Mouse (Mus musculus): ENCODE data around the gene Spryd3. TPM values are rescaled to one million over a fixed set of nuclear protein-coding genes. Genes with fewer than 3 reads are reported as not detected.

The Spryd3 gene
- 20.9 and 28.1 TPM in 2 replicates for polyA plus RNA-seq (2014; fragmentation: Nextera tagmentation; extraction: Ambion mirVana)

DNA sequence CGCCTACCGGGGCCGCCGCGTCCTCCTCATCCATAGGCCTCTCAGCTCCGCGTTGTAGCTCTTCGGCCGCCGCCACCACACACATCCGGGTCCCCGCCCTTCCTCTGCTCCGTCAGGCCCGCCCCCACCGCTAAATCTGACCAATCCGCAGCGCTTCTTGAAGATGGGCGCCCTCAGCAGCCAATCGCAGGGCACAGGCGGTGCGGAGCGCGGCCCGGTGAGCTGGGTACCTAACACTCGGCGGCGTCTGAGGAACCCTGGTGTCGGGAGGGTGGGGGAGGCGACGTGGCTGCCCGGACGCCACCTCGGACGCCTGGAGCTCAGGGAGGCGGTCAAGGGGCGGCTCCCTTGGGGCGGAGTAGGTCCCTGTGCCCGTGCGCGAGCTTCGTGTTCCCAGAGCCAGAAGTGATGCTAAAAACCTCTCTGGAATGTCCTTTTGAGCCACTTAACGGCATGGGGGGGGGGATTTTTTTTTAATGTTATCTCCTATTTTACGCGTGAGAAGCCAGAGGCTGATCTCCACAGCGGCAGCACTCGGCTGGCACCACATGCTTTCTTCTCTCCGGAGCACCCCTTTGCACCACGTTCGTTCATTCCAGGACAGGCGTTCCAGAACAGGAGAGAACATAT, at the start of gene Spryd3:
Spryd3 (minus strand) TSS at position 106 of the 630 bp plus-strand sequence.
- DNase-seq (ENCODE audit: low spot score): peak; percentile 97
- Histone ChIP-seq H3K4me1 (ENCODE audit: control insufficient read depth, insufficient read depth, low read length) (peaks cover 13% of the 10 kb centered on the region), H3K9me3 (replicated peaks; ENCODE audit: control insufficient read depth, low read length) (no peaks in the 10 kb centered on the region), H3K27me3 (replicated peaks; ENCODE audit: control insufficient read depth, insufficient read depth, low read length) (no peaks in the 10 kb centered on the region), H3K4me3 (ENCODE audit: low read depth, low read length) (peak within 1 kb of the TSS; percentile 77), H3K4me2 (ENCODE audit: low read length) (peak within 1 kb of the TSS; percentile 79), H3K9ac (ENCODE audit: low read length) (peak within 1 kb of the TSS; percentile 90), H3K36me3 (ENCODE audit: control insufficient read depth, insufficient read depth, low read length) (peaks cover 22% of the 10 kb centered on the region), H3K27ac (ENCODE audit: low read depth, low read length) (peak within 1 kb of the TSS; percentile 75)
- 1% methylated on average over 50 of the region's 50 CpGs for WGBS
- peak; percentile 100 for ATAC-seq

DNA sequence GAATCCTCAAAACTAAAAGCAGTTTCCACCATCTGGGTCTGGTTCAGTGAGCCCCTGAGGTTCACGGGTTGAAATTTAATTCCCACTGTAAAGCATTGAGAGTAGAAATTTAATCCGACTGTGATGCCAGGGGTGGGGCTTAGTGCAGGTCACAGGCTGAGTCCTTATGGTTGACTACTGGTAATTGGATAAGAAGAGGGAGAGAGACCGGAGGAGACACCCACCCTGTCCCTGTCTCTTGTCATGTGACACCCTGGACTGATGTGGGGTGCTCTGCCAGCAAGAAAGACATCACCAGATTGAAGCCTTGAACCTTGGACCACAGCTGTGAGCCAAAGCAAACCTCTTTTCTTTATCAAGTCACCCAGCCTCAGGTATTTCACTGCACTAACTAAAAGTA, 47.0 kb upstream of the Spryd3 start:
- no peaks in the 10 kb centered on the region for H3K4me1 ChIP-seq (ENCODE audit: control insufficient read depth, insufficient read depth, low read length)
- ATAC-seq: no peak
- peaks cover 11% of the 10 kb centered on the region for H3K36me3 ChIP-seq (ENCODE audit: control insufficient read depth, insufficient read depth, low read length)
- no peak overlapping the region for H3K4me2 ChIP-seq (ENCODE audit: low read length)
- DNase-seq (ENCODE audit: low spot score): no peak
- no peaks in the 10 kb centered on the region for H3K9me3 ChIP-seq (replicated peaks; ENCODE audit: control insufficient read depth, low read length)
- 83% methylated on average over 3 of the region's 3 CpGs for WGBS
- H3K9ac ChIP-seq (ENCODE audit: low read length): no peak overlapping the region
- no peak overlapping the region for H3K4me3 ChIP-seq (ENCODE audit: low read depth, low read length)
- H3K27me3 ChIP-seq (replicated peaks; ENCODE audit: control insufficient read depth, insufficient read depth, low read length): no peaks in the 10 kb centered on the region
- H3K27ac ChIP-seq (ENCODE audit: low read depth, low read length): no peak overlapping the region

DNA sequence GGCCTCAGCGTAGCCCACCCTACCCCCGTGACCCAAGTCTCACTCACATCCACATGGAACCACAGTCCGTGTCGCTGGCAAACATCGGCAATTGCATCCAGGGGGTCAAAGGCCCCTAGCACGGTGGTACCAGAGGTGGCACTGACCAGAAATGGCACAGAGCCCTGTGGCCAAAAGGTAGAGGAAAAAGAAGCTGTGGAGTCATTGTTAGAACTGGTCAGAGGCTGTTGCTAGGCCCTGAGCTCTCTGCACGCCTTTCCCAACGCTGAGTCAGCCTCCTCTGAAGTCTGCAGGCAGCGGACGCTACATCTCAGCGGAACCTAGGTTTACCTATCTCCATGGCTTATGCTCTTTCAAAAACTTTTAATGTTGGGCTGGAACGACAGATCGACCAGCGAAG, 43.9 kb upstream of the Spryd3 start:
- Histone ChIP-seq H3K27me3 (replicated peaks; ENCODE audit: control insufficient read depth, insufficient read depth, low read length) (no peaks in the 10 kb centered on the region), H3K9me3 (replicated peaks; ENCODE audit: control insufficient read depth, low read length) (no peaks in the 10 kb centered on the region), H3K9ac (ENCODE audit: low read length) (no peak overlapping the region), H3K4me2 (ENCODE audit: low read length) (no peak overlapping the region), H3K36me3 (ENCODE audit: control insufficient read depth, insufficient read depth, low read length) (0 out of 2 replicates have a peak, but pooled peaks cover 3% of the 10 kb centered on the region), H3K27ac (ENCODE audit: low read depth, low read length) (no peak overlapping the region), H3K4me1 (ENCODE audit: control insufficient read depth, insufficient read depth, low read length) (no peaks in the 10 kb centered on the region), H3K4me3 (ENCODE audit: low read depth, low read length) (no peak overlapping the region)
- no peak for ATAC-seq
- no peak for DNase-seq (ENCODE audit: low spot score)
- WGBS: 91% methylated on average over 14 of the region's 14 CpGs

DNA sequence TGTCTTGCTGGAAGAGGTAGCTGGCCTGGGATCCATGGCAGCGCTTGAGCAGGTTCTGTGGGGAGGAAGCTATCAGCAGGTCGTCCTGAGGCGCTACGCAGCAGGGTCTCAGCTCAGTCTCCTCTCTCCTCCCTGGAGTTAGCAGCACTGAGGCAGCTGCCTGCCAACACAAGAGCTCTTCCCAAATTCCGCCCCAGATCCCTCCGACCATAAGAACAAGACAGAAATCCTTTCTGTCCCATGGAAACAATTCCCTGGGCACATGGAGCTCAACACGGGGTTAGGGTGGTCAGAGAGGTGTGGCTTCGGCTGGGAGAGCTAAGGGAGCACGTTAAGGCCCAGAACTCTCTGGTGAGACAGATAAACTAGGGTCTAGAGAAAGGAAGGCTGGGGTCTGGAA, 43.1 kb upstream of the Spryd3 start:
- peaks cover 5% of the 10 kb centered on the region; the same call in 1 of the 2 replicates for H3K9me3 ChIP-seq (replicated peaks; ENCODE audit: control insufficient read depth, low read length)
- no peak overlapping the region for H3K4me3 ChIP-seq (ENCODE audit: low read depth, low read length)
- no peaks in the 10 kb centered on the region for H3K4me1 ChIP-seq (ENCODE audit: control insufficient read depth, insufficient read depth, low read length)
- no peaks in the 10 kb centered on the region for H3K36me3 ChIP-seq (ENCODE audit: control insufficient read depth, insufficient read depth, low read length)
- H3K9ac ChIP-seq (ENCODE audit: low read length): no peak overlapping the region
- 80% methylated on average over 9 of the region's 9 CpGs for WGBS
- no peaks in the 10 kb centered on the region for H3K27me3 ChIP-seq (replicated peaks; ENCODE audit: control insufficient read depth, insufficient read depth, low read length)
- DNase-seq (ENCODE audit: low spot score) (no peak), ATAC-seq (no peak)
- no peak overlapping the region for H3K27ac ChIP-seq (ENCODE audit: low read depth, low read length)
- no peak overlapping the region for H3K4me2 ChIP-seq (ENCODE audit: low read length)

DNA sequence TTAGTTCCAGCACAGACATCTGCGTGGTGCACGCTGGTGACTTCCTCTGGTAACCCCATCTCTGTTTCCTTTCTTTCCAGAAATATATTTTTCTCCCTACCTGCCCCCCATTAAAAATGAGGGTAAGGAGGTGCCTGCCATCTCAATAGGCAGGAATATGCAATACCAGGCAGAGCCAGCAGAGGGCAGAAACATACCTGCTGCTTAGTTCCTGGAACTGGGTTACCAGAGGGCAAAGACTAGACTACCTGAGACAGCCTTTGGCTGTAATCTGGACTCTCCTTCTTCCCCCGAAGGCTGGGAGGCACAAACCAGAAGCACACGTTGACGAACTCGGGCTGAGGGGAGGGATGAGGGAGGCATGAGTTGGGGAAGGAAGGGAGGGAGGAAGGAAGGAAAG, 42.2 kb upstream of the Spryd3 start:
- H3K27ac ChIP-seq (ENCODE audit: low read depth, low read length): no peak overlapping the region
- H3K4me1 ChIP-seq (ENCODE audit: control insufficient read depth, insufficient read depth, low read length): no peaks in the 10 kb centered on the region
- H3K4me3 ChIP-seq (ENCODE audit: low read depth, low read length): no peak overlapping the region
- 20% methylated on average over 6 of the region's 6 CpGs for WGBS
- no peaks in the 10 kb centered on the region for H3K27me3 ChIP-seq (replicated peaks; ENCODE audit: control insufficient read depth, insufficient read depth, low read length)
- H3K9me3 ChIP-seq (replicated peaks; ENCODE audit: control insufficient read depth, low read length): peaks cover 7% of the 10 kb centered on the region; the same call in 1 of the 2 replicates
- no peak for ATAC-seq
- peak; percentile 73 for DNase-seq (ENCODE audit: low spot score)
- H3K9ac ChIP-seq (ENCODE audit: low read length): no peak overlapping the region
- no peak overlapping the region for H3K4me2 ChIP-seq (ENCODE audit: low read length)
- H3K36me3 ChIP-seq (ENCODE audit: control insufficient read depth, insufficient read depth, low read length): no peaks in the 10 kb centered on the region

DNA sequence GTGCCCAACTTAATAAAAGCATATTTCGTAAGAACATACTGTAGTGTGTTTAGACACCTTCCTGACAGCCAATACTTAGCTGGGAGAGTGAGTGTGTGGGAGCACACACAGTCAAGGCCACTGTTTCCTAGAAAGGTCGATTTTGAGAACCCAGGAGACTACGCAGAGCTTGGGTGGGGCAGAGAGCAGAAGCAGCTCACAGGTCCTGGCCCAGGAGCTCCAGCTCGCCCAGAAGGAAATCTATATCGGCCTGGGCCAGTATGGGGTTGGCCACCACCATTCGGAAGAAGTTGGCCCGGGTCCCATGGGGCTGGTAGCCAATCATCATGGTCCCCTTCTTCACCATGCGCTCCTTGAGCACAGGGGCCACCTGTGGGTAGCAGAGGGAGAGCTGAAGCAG, 41.4 kb upstream of the Spryd3 start:
- ATAC-seq (no peak), DNase-seq (ENCODE audit: low spot score) (no peak)
- Histone ChIP-seq H3K9ac (ENCODE audit: low read length) (no peak overlapping the region), H3K27ac (ENCODE audit: low read depth, low read length) (no peak overlapping the region), H3K27me3 (replicated peaks; ENCODE audit: control insufficient read depth, insufficient read depth, low read length) (no peaks in the 10 kb centered on the region), H3K36me3 (ENCODE audit: control insufficient read depth, insufficient read depth, low read length) (no peaks in the 10 kb centered on the region), H3K9me3 (replicated peaks; ENCODE audit: control insufficient read depth, low read length) (peaks cover 7% of the 10 kb centered on the region; the same call in 1 of the 2 replicates), H3K4me2 (ENCODE audit: low read length) (no peak overlapping the region), H3K4me3 (ENCODE audit: low read depth, low read length) (no peak overlapping the region), H3K4me1 (ENCODE audit: control insufficient read depth, insufficient read depth, low read length) (no peaks in the 10 kb centered on the region)
- 82% methylated on average over 8 of the region's 8 CpGs for WGBS

DNA sequence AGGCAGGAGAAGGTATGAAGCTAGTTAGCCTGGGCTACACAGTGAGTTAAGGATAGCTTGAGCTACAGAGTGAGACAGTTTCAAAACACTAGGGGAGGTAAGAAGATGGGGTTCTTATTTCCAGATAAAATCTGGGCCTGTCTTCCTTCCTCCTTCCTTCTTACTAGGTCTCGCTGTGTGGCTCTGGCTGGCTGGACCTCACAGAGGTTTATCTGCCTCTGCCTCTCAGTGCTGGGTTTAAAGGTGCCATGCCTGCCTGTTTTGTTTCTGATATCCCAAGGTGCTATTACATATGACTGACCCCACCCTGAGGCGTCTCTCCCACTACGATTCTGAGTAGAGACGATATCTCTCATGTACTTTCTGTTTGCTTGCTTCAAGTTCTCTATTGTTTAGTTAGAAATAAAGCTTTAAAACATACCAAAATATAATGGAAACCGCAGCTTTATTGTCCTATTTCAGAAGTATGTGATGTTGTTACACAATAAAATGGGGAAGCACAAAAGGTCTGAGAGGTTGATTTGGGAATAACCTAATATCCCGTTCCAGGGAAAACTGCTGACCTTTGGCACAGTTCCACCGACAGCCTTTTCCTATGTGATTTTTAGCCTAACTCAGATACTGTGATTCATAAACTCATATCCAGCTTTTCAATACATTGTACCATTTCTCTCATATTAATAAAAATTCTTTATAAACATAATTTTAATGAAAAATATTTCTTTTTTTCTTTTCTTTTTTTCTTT, 40.7 kb upstream of the Spryd3 start:
- no peak overlapping the region for H3K4me2 ChIP-seq (ENCODE audit: low read length)
- peaks cover 7% of the 10 kb centered on the region; the same call in 1 of the 2 replicates for H3K9me3 ChIP-seq (replicated peaks; ENCODE audit: control insufficient read depth, low read length)
- no peak for DNase-seq (ENCODE audit: low spot score)
- no peak overlapping the region for H3K4me3 ChIP-seq (ENCODE audit: low read depth, low read length)
- no peaks in the 10 kb centered on the region for H3K4me1 ChIP-seq (ENCODE audit: control insufficient read depth, insufficient read depth, low read length)
- no peak overlapping the region for H3K9ac ChIP-seq (ENCODE audit: low read length)
- no peak for ATAC-seq
- 90% methylated on average over 7 of the region's 7 CpGs for WGBS
- H3K27me3 ChIP-seq (replicated peaks; ENCODE audit: control insufficient read depth, insufficient read depth, low read length): no peaks in the 10 kb centered on the region
- no peak overlapping the region for H3K27ac ChIP-seq (ENCODE audit: low read depth, low read length)
- H3K36me3 ChIP-seq (ENCODE audit: control insufficient read depth, insufficient read depth, low read length): no peaks in the 10 kb centered on the region

DNA sequence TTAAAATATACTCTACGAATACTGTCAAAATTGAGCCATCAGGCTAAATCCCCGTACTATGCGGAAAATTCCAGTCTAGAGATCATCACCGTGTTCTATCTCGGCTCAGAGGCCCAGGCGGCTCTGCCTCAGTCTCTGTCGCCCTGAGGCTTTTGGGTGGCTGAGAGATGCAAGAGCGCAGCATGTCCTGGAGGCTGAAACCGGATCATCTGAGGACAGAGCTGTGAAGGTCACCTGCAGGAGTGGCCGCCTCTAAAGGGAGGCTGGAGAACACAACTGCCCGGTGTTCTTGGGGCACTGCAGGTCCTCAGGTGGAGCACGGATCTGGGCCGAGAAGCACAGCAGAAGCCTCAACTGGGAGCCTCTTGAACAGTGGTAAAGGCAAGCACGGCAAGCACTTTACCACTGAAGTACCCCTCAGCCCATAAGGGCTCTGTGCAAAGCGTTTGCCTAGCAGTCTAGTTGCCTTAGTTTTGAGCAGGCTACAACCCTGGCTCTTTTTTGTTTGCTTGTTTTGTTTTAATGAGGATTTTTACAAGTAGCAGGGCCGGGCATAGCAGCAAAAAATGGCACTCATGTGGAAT, 39.8 kb upstream of the Spryd3 start:
- H3K27ac ChIP-seq (ENCODE audit: low read depth, low read length): no peak overlapping the region
- no peak overlapping the region for H3K4me2 ChIP-seq (ENCODE audit: low read length)
- H3K4me3 ChIP-seq (ENCODE audit: low read depth, low read length): no peak overlapping the region
- H3K27me3 ChIP-seq (replicated peaks; ENCODE audit: control insufficient read depth, insufficient read depth, low read length): no peaks in the 10 kb centered on the region
- DNase-seq (ENCODE audit: low spot score) (no peak), ATAC-seq (no peak)
- no peak overlapping the region for H3K9ac ChIP-seq (ENCODE audit: low read length)
- H3K36me3 ChIP-seq (ENCODE audit: control insufficient read depth, insufficient read depth, low read length): no peaks in the 10 kb centered on the region
- WGBS: 87% methylated on average over 16 of the region's 16 CpGs
- H3K9me3 ChIP-seq (replicated peaks; ENCODE audit: control insufficient read depth, low read length): peaks cover 7% of the 10 kb centered on the region; the same call in 1 of the 2 replicates
- H3K4me1 ChIP-seq (ENCODE audit: control insufficient read depth, insufficient read depth, low read length): no peaks in the 10 kb centered on the region

DNA sequence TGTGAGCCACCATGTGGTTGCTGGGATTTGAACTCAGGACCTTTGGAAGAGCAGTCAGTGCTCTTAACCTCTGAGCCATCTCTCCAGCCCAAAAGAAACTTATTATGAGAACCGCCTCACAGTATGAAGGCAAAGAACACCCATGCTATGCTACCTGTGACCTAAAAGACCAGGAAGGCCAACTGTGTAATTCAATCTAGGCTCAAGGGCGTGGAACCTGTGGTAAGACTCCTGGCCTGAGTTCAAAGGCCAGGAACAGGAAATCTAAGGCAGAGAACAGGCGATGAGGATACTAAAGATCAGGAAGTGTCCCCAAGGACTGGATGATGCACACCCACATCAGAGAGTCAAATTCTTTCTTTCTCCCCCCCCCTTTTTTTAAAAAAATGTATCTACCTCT, 37.5 kb upstream of the Spryd3 start:
- no peak for ATAC-seq

More for the DNA sequence above, 37.5 kb upstream of the Spryd3 start:
- DNase-seq (ENCODE audit: low spot score): no peak
- Histone ChIP-seq H3K4me2 (ENCODE audit: low read length) (no peak overlapping the region), H3K9ac (ENCODE audit: low read length) (no peak overlapping the region), H3K9me3 (replicated peaks; ENCODE audit: control insufficient read depth, low read length) (peaks cover 7% of the 10 kb centered on the region; the same call in 1 of the 2 replicates), H3K4me1 (ENCODE audit: control insufficient read depth, insufficient read depth, low read length) (no peaks in the 10 kb centered on the region), H3K4me3 (ENCODE audit: low read depth, low read length) (no peak overlapping the region), H3K27me3 (replicated peaks; ENCODE audit: control insufficient read depth, insufficient read depth, low read length) (no peaks in the 10 kb centered on the region), H3K27ac (ENCODE audit: low read depth, low read length) (no peak overlapping the region), H3K36me3 (ENCODE audit: control insufficient read depth, insufficient read depth, low read length) (no peaks in the 10 kb centered on the region)
- 87% methylated on average over 3 of the region's 3 CpGs for WGBS

Measured in forebrain, embryonic 14.5 days (tissue).